Mouse (Mus musculus): ENCODE measurements around the gene Mdm4. TPM values are rescaled to one million over a fixed set of nuclear protein-coding genes. Genes with fewer than 3 reads are reported as not detected.
"Not testable (repeated sequence)": the region's sequence is repeated elsewhere in the genome, so short reads cannot be mapped to it uniquely, and the experiment has no call there.

Mdm4 gene
- total RNA-seq, 2 experiments from 2014 or later, result 42.8 to 52.4 TPM

DNA sequence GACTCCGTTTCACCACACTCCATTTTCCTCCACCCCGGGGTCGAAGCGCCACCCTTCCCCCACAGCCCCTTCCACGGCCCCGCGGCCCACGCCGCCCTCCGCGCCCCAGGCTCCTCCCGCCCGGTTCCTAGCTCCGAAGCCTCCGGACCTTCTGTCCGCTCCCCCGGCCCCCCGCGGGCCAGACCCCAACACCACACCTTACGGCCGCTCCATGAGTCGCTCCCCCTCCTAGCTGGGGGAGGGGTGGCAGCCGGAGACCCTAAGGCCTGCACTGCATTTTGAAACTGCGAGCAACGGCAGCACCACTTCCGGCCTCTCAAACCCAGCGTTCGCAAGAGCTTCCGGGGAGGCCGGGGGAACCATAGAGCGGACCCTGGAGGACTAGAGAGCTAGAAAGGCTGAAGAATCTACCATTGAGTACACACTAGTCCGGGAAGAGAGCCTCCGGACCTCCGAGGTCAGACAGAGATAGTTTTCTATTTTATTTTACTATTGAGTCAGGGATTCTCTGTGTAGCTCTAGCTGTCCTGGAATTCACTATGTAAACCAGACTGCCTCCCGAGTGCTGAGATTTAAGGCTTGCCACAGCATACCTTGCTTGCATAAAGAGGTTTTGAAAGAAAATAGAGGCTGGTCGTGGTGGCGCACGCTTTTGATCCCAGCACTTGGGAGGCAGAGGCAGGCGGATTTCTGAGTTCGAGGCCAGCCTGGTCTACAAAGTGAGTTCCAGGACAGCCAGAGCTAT is 5.1 kb downstream of the Mdm4 start:
- peak; percentile 83 to 85 for DNase-seq
- intact Hi-C loops (cut with DNase I), result no loop called here

DNA sequence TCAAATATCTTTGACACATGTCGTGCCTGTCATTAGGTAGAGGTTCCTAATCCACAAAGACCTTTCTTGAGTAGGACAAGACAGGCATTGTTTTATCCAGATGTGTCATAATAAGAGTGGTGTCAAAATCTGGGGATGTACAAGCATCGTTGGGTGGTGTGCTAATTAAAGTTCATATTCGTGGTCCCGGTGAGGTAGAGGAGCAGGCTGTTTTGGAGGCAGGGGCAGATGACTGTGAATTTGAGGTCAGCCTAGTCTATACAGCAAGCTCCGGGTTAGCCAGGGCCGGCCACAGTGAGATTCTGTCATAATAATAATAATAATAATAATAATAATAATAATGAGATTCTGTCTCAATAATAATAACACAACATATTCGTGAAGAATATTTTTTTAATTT is 5.9 kb downstream of the Mdm4 start:
- DNase-seq, result no peak
- intact Hi-C loops (cut with DNase I), result no loop called here

DNA sequence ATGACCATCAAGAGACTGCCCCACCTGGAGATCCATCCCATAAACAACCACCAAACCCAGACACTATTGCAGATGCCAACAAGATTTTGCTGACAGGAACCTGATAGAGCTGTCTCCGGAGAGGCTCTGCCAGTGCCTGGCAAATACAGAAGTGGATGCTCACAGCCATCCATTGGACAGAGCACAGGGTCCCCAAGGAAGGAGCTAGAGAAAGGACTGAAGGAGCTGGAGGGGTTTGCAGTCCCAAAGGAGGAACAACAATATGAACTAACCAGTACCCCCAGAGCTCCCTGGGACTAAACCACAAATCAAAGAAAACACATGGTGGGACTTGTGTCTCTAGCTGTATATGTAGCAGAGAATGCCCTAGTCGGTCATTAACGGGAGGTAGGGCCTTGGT is 6.6 kb downstream of the Mdm4 start:
- DNase-seq; intact Hi-C loops (cut with DNase I): not testable (repeated sequence)

DNA sequence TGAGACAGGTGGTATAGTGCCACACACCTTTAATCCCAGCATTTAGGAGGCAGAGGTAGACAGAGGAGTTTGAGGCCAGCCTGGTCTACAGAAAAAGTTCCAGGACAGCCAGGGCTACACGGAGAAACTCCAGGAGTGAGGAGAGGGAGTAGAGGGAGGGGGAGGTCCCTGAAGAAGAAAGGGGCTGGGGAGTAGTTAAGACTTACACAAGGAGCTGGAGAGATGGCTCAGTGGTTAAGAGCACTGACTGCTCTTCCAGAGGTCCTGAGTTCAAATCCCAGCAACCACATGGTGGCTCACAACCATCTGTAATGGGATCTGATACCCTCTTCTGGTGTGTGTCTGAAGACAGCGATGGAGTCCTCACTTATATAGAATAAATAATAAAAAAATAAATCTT is 8.4 kb downstream of the Mdm4 start:
- intact Hi-C loops (cut with DNase I); DNase-seq: not testable (repeated sequence)

DNA sequence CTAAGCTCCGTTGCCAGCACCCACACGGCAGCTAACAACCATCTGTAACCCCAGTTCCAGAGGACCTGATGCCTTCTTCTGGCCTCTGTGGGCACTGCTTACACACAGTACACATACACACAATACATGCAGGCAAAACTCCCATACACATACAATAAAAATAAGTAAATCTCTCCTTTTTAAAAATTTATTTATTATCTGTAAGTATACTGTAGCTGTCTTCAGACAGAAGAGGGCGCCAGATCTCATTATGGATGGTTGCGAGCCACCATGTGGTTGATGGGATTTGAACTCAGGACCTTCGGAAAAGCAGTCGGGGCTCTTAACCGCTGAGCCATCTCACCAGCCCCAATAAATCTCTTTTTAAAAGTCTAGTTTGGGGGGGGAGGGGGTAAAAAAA is 9.0 kb downstream of the Mdm4 start:
- no peak for DNase-seq
- intact Hi-C loops (cut with DNase I), result no loop called here

DNA sequence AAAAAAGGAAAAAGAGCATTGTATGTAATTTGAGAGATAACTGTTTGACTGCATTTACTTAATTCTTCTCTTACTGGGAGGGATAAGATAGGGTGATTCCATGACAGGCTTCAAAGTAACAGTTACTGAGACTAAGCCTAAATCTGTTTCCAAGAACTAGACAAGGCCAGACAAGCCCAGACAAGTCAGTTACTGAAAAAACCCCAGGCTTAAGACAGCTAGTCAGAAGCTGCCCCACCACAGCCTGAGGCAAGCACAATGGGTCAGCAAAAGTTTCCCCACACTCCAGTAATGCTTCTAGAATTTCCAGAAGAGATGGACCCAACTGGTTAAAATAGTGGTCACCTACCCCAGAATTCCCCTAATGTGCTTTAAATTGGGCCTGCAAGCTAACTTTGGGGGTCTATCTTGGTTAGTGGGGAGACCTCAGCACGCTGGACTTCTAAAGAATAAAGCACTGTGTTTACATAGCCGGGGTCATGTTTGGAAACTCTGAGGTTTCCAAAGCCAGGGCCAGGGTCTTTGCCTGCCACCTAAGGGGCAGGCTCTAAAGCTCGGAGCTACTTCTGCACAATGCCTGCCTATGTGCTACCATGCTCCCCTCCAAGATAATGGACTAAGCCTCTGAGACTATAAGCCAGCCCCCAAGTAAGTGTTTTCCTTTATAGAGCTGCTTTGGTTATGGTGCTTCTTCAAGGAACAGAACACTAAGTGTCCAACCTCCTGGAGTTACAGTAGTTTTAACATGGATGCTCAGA is 10.0 kb downstream of the Mdm4 start:
- no peak for DNase-seq
- intact Hi-C loops (cut with DNase I), result no loop called here

DNA sequence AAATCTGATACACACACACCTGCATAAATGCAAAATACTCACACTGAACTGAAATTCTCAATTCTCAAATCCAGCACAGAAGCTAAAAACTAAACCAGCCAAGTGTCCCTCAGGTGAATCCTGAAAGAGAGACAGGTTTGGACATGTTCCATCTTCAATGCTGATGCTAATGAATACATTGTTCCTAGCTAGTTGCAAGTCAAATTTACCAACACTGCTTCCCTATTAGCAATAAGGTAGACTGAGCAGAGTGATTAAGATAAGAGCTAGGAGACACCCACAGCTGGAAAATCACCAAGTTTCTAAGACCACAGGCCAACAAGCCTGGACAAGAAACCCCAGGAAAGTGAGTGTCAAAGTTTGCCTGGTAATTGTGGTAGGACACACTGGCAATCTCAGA is 11.0 kb downstream of the Mdm4 start:
- intact Hi-C loops (cut with DNase I), result no loop called here
- no peak for DNase-seq

DNA sequence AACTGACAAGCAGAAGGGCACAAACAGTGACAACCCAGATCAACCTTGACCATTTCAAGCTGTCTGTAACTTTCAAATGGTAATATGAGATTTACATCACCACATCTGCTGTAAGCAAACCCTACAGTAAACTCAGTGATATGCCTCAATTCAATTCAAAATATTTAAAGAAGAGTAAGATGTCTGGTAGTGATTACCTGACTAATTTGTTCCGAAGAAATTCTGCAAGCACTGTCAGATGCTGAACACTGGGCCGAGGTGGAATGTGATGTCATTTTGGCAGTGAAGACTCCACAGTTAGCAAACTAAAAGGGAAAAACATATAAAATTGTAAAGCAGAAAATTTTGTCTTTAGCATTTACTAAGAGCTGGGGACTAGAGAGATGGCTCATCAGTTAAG is 11.8 kb downstream of the Mdm4 start:
- intact Hi-C loops (cut with DNase I), result no loop called here
- no peak for DNase-seq

DNA sequence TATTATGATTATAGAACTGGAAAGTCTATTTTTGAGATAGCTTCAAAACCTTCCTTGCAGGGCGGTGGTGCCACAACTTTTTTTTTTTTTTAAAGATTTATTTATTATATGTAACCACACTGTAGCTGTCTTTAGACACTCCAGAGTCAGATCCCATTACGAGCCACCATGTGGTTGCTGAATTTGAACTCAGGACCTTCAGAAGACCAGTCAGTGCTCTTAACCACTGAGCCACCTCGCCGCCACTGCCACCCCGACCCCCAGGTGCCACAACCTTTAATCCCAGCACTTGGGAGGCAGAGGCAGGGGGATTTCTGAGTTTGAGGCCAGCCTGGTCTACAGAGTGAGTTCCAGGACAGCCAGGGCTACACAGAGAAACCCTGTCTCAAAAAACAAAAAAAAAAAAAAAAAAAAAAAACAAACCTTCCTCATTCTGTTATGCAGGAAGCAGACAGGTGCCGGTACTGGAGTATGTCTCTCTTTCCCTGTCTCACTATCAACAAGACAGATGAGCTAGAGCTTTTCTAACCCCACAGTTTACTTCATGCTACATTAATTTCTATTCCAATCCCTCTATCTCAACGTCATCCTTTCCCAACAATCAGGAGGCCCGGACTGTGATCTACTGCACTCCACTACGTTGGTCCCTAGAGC is 13.5 kb downstream of the Mdm4 start:
- DNase-seq, result no peak
- intact Hi-C loops (cut with DNase I), result no loop called here

DNA sequence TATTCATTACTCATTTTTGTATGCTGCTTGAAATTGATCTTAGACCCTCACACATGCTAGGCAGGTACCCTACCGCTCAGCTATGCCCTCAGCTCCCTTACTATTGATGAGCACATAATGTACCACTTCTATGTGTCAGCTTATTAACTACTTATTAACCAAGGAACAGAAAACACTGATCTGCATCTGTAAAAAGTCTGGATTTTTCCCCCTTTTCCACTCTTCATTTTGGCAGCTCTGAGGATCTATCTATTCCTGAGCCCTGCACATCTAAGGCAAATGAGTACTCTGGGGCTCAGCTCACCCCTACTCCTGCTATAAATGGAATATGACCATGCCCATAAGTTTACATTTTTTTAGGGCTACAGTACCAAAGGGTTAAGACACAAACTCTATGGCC is 16.2 kb downstream of the Mdm4 start:
- intact Hi-C loops (cut with DNase I), result no loop called here
- DNase-seq, result no peak

DNA sequence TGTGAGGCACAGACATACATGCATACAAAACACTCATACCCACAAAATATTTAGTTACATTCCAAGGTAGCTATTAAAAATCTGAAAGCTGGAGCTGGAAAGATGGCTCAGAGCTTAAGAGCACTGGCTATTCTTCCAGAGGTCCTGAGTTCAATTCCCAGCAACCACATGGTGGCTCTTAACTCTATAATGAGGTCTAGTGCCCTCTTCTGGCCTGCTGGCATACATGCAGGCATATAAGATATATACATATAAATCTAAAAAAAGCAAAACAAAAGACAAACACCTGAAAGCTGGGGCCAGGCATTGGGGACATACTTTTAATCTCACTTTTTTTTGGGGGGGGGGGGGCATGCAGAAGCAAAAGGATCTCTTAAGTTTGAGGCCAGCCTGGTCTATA is 17.0 kb downstream of the Mdm4 start:
- no peak for DNase-seq
- intact Hi-C loops (cut with DNase I), result no loop called here

DNA sequence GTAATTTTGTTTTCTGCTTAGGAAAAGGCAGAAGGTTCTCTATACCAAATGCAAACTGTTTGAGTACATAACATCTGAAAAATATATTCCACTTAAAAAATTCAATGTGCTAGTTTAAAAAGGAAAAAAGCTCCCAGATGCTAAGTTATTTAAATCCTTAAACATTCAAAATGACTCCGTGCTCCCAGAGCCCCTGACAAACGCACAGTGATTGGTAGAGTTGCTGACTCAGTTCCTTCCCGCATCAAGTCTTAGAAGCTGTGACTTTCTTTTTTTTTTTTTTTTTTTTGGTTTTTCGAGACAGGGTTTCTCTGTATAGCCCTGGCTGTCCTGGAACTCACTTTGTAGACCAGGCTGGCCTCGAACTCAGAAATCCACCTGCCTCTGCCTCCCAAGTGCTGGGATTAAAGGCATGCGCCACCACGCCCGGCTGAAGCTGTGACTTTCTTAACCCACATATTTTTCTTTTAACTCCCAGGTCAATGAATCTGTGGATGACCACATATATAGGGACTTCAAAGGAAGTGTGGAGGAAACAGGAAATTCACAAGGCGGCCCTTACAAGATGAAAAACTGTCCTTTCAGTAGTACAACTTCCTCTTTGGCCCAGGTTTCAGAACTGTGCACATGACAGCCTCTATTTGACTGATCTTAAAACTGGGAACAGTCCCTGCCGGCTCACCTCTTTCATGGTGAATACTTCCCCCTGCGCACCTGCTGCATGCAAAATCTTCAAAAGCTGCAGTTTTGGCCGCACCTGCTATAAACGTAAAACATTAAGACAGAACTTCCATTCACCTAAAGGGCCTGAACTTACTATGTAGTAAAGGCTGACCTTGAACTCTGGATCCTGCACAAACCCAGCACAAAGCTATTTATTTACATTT is 18.2 kb downstream of the Mdm4 start:
- intact Hi-C loops (cut with DNase I), result no loop called here
- no peak for DNase-seq

DNA sequence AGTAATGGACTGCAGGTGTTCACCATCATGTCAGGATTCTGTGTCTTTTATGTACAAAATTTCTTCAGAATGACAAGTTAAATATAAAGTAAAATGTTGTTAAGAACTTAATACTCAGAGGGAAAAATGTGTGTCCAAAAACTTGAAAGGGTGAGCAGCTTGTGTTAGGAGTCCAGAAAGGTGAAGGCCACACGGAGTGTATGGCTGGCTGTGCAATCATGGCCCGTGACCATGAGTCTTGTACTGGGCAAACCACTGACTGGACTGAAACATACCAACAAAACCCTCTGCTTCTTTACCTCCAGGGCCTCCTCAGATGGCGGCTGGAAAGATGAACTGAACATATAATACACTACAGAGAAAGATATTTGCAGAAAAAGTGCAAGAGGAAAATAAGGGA is 23.8 kb downstream of the Mdm4 start:
- no peak for DNase-seq
- intact Hi-C loops (cut with DNase I), result no loop called here

DNA sequence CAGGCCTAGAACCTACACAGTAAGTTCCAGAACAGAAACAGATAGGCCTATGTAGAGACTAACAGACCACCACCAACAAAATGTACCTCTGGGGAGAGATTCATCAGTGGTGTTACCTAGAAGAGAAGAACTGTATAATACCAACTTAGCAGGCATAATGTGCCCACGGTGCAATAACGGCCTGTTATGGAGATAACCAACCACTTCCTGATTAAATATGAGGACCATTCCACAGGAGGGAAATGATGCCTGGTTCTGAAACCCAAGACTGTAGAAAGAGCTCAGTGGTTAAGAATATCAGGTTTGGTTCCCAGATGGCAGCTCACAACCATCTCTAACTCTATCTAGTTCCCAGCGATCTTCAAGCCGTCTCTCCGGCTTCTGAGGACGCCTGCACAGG is 30.0 kb downstream of the Mdm4 start:
- intact Hi-C loops (cut with DNase I), result no loop called here
- no peak for DNase-seq

DNA sequence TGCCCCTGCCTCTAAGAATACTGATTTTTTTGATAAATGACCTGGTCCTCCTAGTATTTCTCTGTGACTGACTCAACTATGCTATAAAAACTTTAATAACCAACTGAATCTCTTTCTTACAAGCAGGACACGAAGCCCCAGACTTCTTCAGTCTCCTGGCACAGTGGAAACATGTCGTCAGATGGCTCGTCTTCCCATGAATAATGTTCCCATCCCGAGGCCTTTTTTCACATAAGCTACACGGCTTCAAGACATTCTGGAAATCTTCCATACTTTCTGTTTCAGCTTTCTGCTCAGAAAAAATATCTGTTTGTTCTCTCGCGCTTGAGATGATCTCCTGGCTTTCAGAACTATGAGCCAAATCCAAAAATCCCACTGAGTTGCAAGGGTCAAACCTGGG is 38.8 kb downstream of the Mdm4 start:
- no peak for DNase-seq
- intact Hi-C loops (cut with DNase I), result no loop called here

DNA sequence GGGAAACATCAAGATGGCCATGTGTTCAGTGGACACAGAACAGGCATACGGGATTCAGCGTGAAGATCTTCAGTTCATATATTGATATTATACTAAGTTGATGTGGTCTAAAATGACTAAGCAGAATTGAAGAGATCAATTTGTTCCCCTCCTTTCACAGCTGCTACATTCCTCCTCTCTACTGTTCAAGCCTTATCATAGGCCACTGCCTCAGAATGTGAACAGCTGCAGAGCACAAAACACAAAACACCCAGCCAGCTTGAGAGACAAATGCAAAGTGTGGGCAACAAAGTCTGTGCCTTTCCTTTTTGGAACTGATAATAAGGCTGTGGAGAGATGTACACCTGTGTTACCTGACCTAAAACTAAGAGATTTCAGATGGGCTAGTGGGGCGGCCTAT is 39.6 kb downstream of the Mdm4 start:
- no peak for DNase-seq
- intact Hi-C loops (cut with DNase I), result no loop called here

DNA sequence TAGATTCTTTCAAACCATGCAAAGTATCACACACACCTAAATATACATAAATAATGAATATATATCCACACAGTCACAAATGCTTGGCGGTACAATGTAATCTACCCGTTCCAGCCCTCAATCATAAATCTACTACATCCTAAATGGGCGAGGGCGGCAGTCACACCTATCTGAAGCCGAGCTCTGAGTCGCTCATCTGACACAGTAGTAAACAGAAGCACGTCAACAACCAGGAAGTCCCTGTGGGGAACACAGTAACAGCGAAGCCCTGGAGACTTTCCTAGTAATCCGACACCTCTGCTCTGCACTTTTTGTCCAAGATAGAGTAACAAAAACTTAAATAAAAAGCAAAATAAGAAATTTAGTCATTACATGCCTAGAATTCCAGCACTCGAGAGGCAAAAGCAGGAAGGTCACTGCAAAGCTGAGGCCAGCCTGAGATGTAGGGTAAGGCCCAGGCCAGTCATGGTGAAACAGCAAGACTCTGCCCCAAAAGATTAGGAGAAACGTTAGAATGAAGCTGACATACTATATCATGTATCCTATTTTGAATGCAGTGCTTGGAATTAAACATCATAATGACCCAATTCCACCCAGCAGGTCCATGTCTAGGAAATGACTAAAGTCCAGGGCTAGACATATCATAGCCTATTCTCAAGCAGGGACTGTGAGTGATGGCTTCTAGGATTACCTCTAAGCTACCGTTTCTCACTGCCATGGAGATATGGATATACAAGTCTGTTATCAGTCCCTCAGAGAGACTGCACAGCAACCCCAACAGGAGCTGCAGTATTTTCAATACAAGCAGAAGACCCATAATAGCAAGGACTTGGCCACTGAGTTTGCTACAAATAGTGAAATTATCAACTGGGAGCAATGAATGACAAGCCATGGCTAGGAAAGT is 41.6 kb downstream of the Mdm4 start:
- DNase-seq; intact Hi-C loops (cut with DNase I): not testable (repeated sequence)

DNA sequence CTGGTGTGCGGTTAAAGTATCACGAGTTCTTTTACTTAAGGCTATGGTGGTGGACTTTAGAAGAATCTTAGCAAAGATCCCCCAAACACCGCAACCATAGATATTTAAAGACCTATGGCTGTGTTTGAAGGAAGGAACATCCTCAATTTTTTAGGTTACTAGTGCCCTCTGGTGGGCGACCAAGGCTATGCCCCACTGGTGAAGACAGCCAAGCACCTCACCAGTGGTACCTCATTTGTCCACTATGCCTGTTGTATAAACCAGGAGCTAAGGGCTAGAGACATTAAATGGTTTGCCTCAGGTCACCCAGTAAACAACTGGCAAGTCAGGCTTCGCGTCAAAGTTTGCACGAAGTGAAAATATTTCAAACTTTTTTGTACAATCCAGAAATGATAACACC is 47.6 kb downstream of the Mdm4 start:
- DNase-seq, result peak; percentile 44 to 73
- intact Hi-C loops (cut with DNase I), result loop anchor here (1.0 kb wide), 1 partner anchor 223 kb away; no protein-coding TSS in a partner anchor

DNA sequence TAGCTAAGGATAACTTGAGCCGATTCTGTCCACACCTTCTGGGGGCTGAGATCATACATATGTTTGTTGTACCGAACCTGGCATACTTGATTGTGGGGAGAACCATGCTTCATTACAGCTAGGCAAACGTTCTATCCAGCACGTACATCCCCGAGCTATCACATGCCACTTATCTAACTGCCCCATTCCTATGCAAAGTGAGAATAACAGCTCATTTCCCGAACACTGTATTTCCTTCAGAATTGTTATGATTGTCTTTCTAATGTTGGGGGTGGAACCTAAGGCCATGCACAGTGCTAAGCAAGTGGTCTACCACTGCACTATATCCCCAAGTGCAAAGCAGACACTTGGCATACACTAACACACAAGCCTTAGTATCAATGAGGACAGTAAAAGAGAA is 49.1 kb downstream of the Mdm4 start:
- no peak for DNase-seq
- intact Hi-C loops (cut with DNase I), result no loop called here

DNA sequence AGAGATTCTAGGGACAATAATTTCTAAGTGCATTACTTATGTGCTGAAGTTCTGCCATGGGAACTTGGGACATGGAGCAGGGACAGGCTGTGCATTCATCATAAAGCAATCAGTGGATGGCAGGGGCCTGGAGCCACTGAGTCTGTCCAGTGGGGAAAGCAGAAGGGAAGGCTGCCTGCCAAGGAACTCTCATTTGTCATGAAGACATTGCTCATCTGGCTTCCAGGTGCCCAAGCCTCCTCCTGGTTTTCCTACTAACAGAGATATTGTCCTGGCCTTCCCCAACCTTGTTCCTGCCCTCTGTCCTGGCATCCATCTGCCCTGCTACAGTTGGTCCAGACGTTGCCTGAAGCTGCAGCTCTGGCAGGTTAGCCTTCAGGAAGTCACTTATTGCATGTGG is 53.0 kb downstream of the Mdm4 start:
- DNase-seq, result no peak
- intact Hi-C loops (cut with DNase I), result loop anchor here (10.0 kb wide), 1 partner anchor 453 kb away; no protein-coding TSS in a partner anchor

Data from heart, postnatal 14 days (tissue).